Mouse (Mus musculus): ENCODE data around the gene Terf2. TPM values are rescaled to one million over a fixed set of nuclear protein-coding genes. Genes with fewer than 3 reads are reported as not detected.

Terf2 gene
- polyA plus RNA-seq, 1 experiment from 2014 or later: 27.4 TPM

GRCm38 (mm10) chr8:107023479-107023878, 72.9 kb downstream of the Terf2 start:
- WGBS: 92% methylated on average over 8 of the region's 8 CpGs
- Histone ChIP-seq H3K27me3 (replicated peaks) (no peaks in the 10 kb centered on the region), H3K4me1 (no peaks in the 10 kb centered on the region), H3K9ac (replicated peaks) (no peak overlapping the region), H3K27ac (replicated peaks) (no peak overlapping the region), H3K4me3 (replicated peaks) (no peak overlapping the region), H3K36me3 (no peaks in the 10 kb centered on the region), H3K9me3 (replicated peaks) (no peaks in the 10 kb centered on the region), H3K4me2 (no peak overlapping the region)
- ATAC-seq (ENCODE audit: low FRiP score): no peak

Small RNAs within 50 kb of the gene (microRNA-seq; reads per million reads assigned to microRNA genes)
- 0.87 reads per million for gene Mir7075

Other genes starting within 250 kb of the Terf2 start
- gene Has3, start 226.3 kb downstream of the Terf2 start, polyA plus RNA-seq (2015; fragmentation: Nextera tagmentation; extraction: Ambion mirVana): 1.6 and 2.2 TPM in 2 replicates
- 41.7 and 49.8 TPM in 2 replicates for gene Utp4, start 202.9 kb downstream of the Terf2 start, polyA plus RNA-seq (2015; fragmentation: Nextera tagmentation; extraction: Ambion mirVana)
- gene Sntb2, start 160.8 kb downstream of the Terf2 start, polyA plus RNA-seq (2015; fragmentation: Nextera tagmentation; extraction: Ambion mirVana): 6.6 and 8.7 TPM in 2 replicates
- 135 and 155 TPM in 2 replicates for gene Vps4a, start 65.3 kb downstream of the Terf2 start, polyA plus RNA-seq (2015; fragmentation: Nextera tagmentation; extraction: Ambion mirVana)
- gene Pdf, start 47.9 kb downstream of the Terf2 start, polyA plus RNA-seq (2015; fragmentation: Nextera tagmentation; extraction: Ambion mirVana): 43.5 and 44.1 TPM in 2 replicates
- 42.6 and 44.3 TPM in 2 replicates for gene Cog8, start 39.9 kb downstream of the Terf2 start, polyA plus RNA-seq (2015; fragmentation: Nextera tagmentation; extraction: Ambion mirVana)
- 59.3 and 72.9 TPM in 2 replicates for gene Nip7, start 39.7 kb downstream of the Terf2 start, polyA plus RNA-seq (2015; fragmentation: Nextera tagmentation; extraction: Ambion mirVana)
- gene Tmed6, start 30.9 kb downstream of the Terf2 start, polyA plus RNA-seq (2015; fragmentation: Nextera tagmentation; extraction: Ambion mirVana): 0.64 TPM in 1 of 2 replicates, not detected in the other
- gene Cyb5b, start 54.1 kb upstream of the Terf2 start, polyA plus RNA-seq (2015; fragmentation: Nextera tagmentation; extraction: Ambion mirVana): 91.6 and 95.0 TPM in 2 replicates
- gene Nfat5, start 196.9 kb upstream of the Terf2 start, polyA plus RNA-seq (2015; fragmentation: Nextera tagmentation; extraction: Ambion mirVana): 11.3 and 11.4 TPM in 2 replicates